Mouse (Mus musculus) olfactory bulb, adult 2 months (tissue): ENCODE results near the gene Edn3. TPM values are rescaled to one million over a fixed set of nuclear protein-coding genes. Genes with fewer than 3 reads are reported as not detected.

ENCODE experiments used
- H3K27ac ChIP-seq: fragments of 200-500 bp; 2 replicates; pipeline ENCODE4 v1.5.1; 2012; ENCODE audit warnings: low read depth, low read length; ENCODE audit not compliant: insufficient read depth
- H3K4me1 ChIP-seq: fragments of 200-500 bp; 2 replicates; pipeline ENCODE4 v1.6.1; 2012; ENCODE audit warnings: low read length; ENCODE audit not compliant: control insufficient read depth, insufficient read depth
- H3K4me3 ChIP-seq: fragments of 200-500 bp; 2 replicates; pipeline ENCODE4 v1.5.1; 2012; ENCODE audit warnings: mild to moderate bottlenecking, low read depth, low read length, moderate library complexity; ENCODE audit not compliant: insufficient read depth
- CTCF ChIP-seq: fragments of 200-500 bp; IDR thresholded peaks from 2 replicates; pipeline ENCODE4 v1.5.1; 2012; ENCODE audit warnings: low read depth, mild to moderate bottlenecking, low read length, moderate library complexity; ENCODE audit not compliant: insufficient read depth
- POLR2A ChIP-seq: fragments of 200-500 bp; IDR thresholded peaks from 2 replicates; pipeline ENCODE4 v1.6.1; 2012; ENCODE audit warnings: mild to moderate bottlenecking, low read depth, low read length, moderate library complexity; ENCODE audit not compliant: insufficient read depth
- WGBS: fragments of 180-500 bp; shearing (Covaris S2); methylation state at CpG from one replicate; pipeline ENCODE4 v1.1.7; 2018; 5-methylcytosine and 5-hydroxymethylcytosine counted together
- polyA plus RNA-seq: library from polyadenylated mRNA; stranded (reverse); fragments of >200 nt; gene quantifications from 2 replicates; pipeline ENCODE4 v1.2.4, GENCODE M21; 2012; ENCODE audit warnings: low replicate concordance; ENCODE audit not compliant: missing spikeins, insufficient read depth, insufficient read length

Edn3 gene
- not detected in 2 replicates for polyA plus RNA-seq

- Histone ChIP-seq H3K4me1 (peaks cover 9% of the 10 kb centered on the region; the same call in 1 of the 2 replicates), H3K4me3 (peak within 1 kb of the TSS; percentile 8), H3K27ac (no peak within 1 kb of the TSS)
- WGBS = 3% methylated on average over 48 of the region's 48 CpGs
- TF ChIP-seq POLR2A = no peak
- no peak for TF ChIP-seq CTCF
Measured at GRCm38 (mm10) chr2:174760479-174761121, at the start of gene Edn3. Gene Edn3, plus strand, starts transcription at chr2:174760619.

- H3K4me3 ChIP-seq = no peak overlapping the region
- no peak overlapping the region for H3K27ac ChIP-seq
- no peaks in the 10 kb centered on the region for H3K4me1 ChIP-seq
- WGBS = 95% methylated on average over 1 of the region's 1 CpGs
- TF ChIP-seq CTCF = no peak
- no peak for TF ChIP-seq POLR2A
Measured at GRCm38 (mm10) chr2:174712043-174712442, 48.4 kb upstream of the Edn3 start.

DNA sequence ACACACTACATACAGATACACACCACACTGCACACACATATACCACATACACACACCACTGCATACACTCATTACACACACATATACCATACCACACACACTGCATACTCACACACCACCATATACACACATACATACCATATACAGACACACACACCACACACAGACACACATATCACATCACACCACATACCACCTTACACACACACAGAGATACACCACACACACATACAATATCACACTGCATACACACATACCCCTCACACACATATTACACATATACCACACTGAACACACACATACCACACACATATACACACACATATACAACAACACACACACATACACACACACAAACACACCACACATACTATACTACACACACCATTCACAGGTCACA lies 44.5 kb upstream of the Edn3 start:
- H3K27ac ChIP-seq = no peak overlapping the region
- no peaks in the 10 kb centered on the region for H3K4me1 ChIP-seq
- TF ChIP-seq POLR2A = no peak
- TF ChIP-seq CTCF = no peak
- H3K4me3 ChIP-seq = no peak overlapping the region

DNA sequence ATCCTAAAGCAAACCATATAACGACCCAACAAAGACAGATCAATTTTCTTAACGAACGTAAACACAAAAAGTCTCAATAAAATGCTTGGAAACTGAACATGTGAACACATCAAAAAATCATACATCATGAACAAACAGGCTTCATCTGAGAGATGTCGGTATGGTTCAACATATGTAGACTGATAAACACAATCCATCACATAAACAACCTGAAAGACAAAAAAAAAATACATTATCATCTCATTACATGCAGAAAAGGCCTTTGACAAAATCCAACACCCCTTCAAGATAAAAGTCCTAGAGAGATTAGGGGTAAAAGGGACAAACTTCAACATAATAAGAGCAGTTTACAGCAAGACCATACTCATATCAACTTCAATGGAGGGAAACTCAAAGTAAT lies 42.6 kb upstream of the Edn3 start:
- TF ChIP-seq CTCF = no peak
- TF ChIP-seq POLR2A = no peak
- Histone ChIP-seq H3K4me1 (no peaks in the 10 kb centered on the region), H3K4me3 (no peak overlapping the region), H3K27ac (no peak overlapping the region)
- WGBS = 89% methylated on average over 4 of the region's 4 CpGs

DNA sequence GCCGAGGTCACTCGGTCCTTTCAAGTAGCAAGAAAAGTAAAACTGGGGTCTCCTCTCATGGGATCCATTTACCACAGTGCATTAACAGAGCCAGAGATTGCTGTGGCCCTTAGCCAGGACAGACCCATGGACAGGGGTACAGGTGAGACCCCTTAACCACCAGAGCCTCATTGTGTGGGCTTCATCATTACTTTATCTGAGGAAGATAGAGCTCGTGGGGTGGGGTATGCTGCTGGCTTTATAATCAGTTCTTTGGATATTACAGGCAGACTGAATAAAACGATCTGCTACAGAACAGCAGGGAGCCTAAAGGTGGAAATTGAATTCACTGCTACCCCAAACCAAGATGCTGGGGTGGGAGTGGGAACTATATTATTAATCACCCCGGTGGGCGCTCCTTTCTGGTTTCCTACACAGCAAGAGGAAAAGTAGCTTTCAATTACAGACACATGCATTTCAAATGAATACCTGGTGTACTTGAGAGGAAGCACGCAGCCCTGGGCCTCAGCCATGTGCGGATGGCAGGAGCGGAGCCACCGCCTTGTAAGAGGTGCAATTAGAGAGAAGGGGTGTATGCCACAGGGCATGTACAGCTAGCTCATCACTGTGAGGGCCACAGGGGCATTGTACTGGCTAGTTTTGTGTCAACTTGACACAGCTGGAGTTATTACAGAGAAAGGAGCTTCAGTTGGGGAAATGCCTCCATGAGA lies 33.1 kb upstream of the Edn3 start:
- no peak overlapping the region for H3K4me3 ChIP-seq
- TF ChIP-seq CTCF = no peak
- TF ChIP-seq POLR2A = no peak
- H3K27ac ChIP-seq = no peak overlapping the region
- no peaks in the 10 kb centered on the region for H3K4me1 ChIP-seq
- WGBS = 72% methylated on average over 10 of the region's 10 CpGs

- WGBS = 91% methylated on average over 5 of the region's 5 CpGs
- TF ChIP-seq CTCF = no peak
- no peak for TF ChIP-seq POLR2A
- H3K4me3 ChIP-seq = no peak overlapping the region
- no peak overlapping the region for H3K27ac ChIP-seq
- H3K4me1 ChIP-seq = no peaks in the 10 kb centered on the region
Measured at GRCm38 (mm10) chr2:174731939-174732338, 28.5 kb upstream of the Edn3 start.

GRCm38 (mm10) chr2:174735270-174735669 lies 25.1 kb upstream of the Edn3 start:
- H3K4me3 ChIP-seq = no peak overlapping the region
- H3K4me1 ChIP-seq = no peaks in the 10 kb centered on the region
- 97% methylated on average over 1 of the region's 1 CpGs for WGBS
- TF ChIP-seq CTCF (no peak), POLR2A (no peak)
- no peak overlapping the region for H3K27ac ChIP-seq

- 92% methylated on average over 1 of the region's 1 CpGs for WGBS
- Histone ChIP-seq H3K27ac (no peak overlapping the region), H3K4me1 (no peaks in the 10 kb centered on the region), H3K4me3 (no peak overlapping the region)
- TF ChIP-seq CTCF (no peak), POLR2A (no peak)
Measured at GRCm38 (mm10) chr2:174747182-174747581, 13.2 kb upstream of the Edn3 start.

GRCm38 (mm10) chr2:174748381-174748780 lies 12.0 kb upstream of the Edn3 start:
- H3K4me3 ChIP-seq = no peak overlapping the region
- no peak overlapping the region for H3K27ac ChIP-seq
- 80% methylated on average over 8 of the region's 8 CpGs for WGBS
- H3K4me1 ChIP-seq = no peaks in the 10 kb centered on the region
- no peak for TF ChIP-seq CTCF
- no peak for TF ChIP-seq POLR2A

DNA sequence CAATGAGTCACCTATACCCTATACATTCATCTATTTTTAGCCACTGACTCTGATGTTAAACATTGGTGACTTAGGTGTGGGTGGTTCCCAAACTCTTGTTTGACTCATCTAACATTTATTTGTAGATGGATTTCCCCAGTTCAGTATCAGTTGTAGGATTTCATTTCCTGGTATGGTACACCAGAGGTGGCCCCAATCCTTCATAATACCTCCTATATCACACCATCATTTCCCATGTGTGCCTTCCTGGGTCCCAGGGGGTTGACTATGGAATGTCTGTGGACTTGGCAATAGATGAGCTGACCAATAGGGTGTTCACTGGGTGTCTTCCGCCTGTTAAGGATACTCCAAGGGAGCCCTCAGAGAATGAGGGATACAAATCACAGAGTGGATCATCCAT lies 7.2 kb upstream of the Edn3 start:
- TF ChIP-seq CTCF (no peak), POLR2A (no peak)
- WGBS = 95% methylated on average over 1 of the region's 1 CpGs
- Histone ChIP-seq H3K27ac (no peak overlapping the region), H3K4me1 (no peaks in the 10 kb centered on the region), H3K4me3 (no peak overlapping the region)
